Mouse (Mus musculus) left cerebral cortex, postnatal 10 days (tissue): ENCODE data around the gene Cd300lf. TPM values are rescaled to one million over a fixed set of nuclear protein-coding genes. Genes with fewer than 3 reads are reported as not detected.
A peak's percentile ranks its signal among the peaks of the same experiment; 100 is the strongest.

Experiments used
- DNase-seq, 2 experiments: peaks; one replicate each; pipeline ENCODE4 v3.0.0; 2021 to 2022; ENCODE audit warnings: low spot score in 2 of 2, mixed read lengths in 1 of 2; ENCODE audit errors: extremely low spot score in 1 of 2
- intact Hi-C: fragments of 180-260 bp; cut with DNase I; formaldehyde crosslinking; loops from one replicate; pipeline ENCODE4 v1.15.1; 2025
- total RNA-seq, 2 experiments: library from RNA; stranded (reverse); gene quantifications; 2 replicates each; pipeline ENCODE4 v1.2.3; 2021

Cd300lf gene
- total RNA-seq, 2 experiments from 2014 or later: 0.28 to 0.90 TPM

GRCm38 (mm10) chr11:115162205-115162601 is 28.4 kb upstream of the Cd300lf start:
- intact Hi-C loops: no loop called here
- DNase-seq: no peak

- DNase-seq: no peak
Measured at GRCm38 (mm10) chr11:115161578-115162204, 27.9 kb upstream of the Cd300lf start.

GRCm38 (mm10) chr11:115160883-115161577 is 27.2 kb upstream of the Cd300lf start:
- peak in 1 of 2 experiments; percentile 84 for DNase-seq
- intact Hi-C loops: loop anchor here (2.0 kb wide), 1 partner anchor 22 kb away; no protein-coding TSS in a partner anchor

More at GRCm38 (mm10) chr11:115161578-115162204, 27.9 kb upstream of the Cd300lf start:
- intact Hi-C loops: loop anchor here (2.0 kb wide), 1 partner anchor 21 kb away; no protein-coding TSS in a partner anchor

GRCm38 (mm10) chr11:115160016-115160797 is 26.4 kb upstream of the Cd300lf start:
- intact Hi-C loops: loop anchor here (2.0 kb wide), 1 partner anchor 23 kb away; no protein-coding TSS in a partner anchor
- DNase-seq: peak in 1 of 2 experiments; percentile 70

- intact Hi-C loops: no loop called here
- DNase-seq: no peak
Measured at GRCm38 (mm10) chr11:115157933-115158719, 24.3 kb upstream of the Cd300lf start.

GRCm38 (mm10) chr11:115155053-115155634 is 21.4 kb upstream of the Cd300lf start:
- no peak for DNase-seq
- intact Hi-C loops: no loop called here

GRCm38 (mm10) chr11:115153699-115154292 is 20.0 kb upstream of the Cd300lf start:
- DNase-seq: peak in 1 of 2 experiments; percentile 81
- intact Hi-C loops: loop anchor here (2.0 kb wide), 1 partner anchor 71 kb away; no protein-coding TSS in a partner anchor

- intact Hi-C loops: loop anchor here (2.0 kb wide), 1 partner anchor 70 kb away; no protein-coding TSS in a partner anchor
- no peak for DNase-seq
Measured at GRCm38 (mm10) chr11:115153088-115153487, 19.3 kb upstream of the Cd300lf start.

- peak in 1 of 2 experiments; percentile 70 for DNase-seq
- intact Hi-C loops: loop anchor here (2.0 kb wide), 1 partner anchor 69 kb away; no protein-coding TSS in a partner anchor
Measured at GRCm38 (mm10) chr11:115151755-115152429, 18.1 kb upstream of the Cd300lf start.

GRCm38 (mm10) chr11:115150741-115151254 is 17.0 kb upstream of the Cd300lf start:
- no peak for DNase-seq
- intact Hi-C loops: no loop called here

- intact Hi-C loops: no loop called here
- DNase-seq: no peak
Measured at GRCm38 (mm10) chr11:115147813-115148212, 14.0 kb upstream of the Cd300lf start.

GRCm38 (mm10) chr11:115141970-115142369 is 8.2 kb upstream of the Cd300lf start:
- intact Hi-C loops: no loop called here
- no peak for DNase-seq

- intact Hi-C loops: no loop called here
- no peak for DNase-seq
Measured at GRCm38 (mm10) chr11:115138597-115139262, 4.9 kb upstream of the Cd300lf start.

- intact Hi-C loops: no loop called here
- DNase-seq: no peak
Measured at GRCm38 (mm10) chr11:115131768-115132381, 1.9 kb downstream of the Cd300lf start.

GRCm38 (mm10) chr11:115129508-115130126 is 4.2 kb downstream of the Cd300lf start:
- intact Hi-C loops: no loop called here
- no peak for DNase-seq

GRCm38 (mm10) chr11:115128483-115128882 is 5.3 kb downstream of the Cd300lf start:
- DNase-seq: no peak
- intact Hi-C loops: no loop called here
